Mouse (Mus musculus): ENCODE measurements around the gene Hbs1l.

DNA sequence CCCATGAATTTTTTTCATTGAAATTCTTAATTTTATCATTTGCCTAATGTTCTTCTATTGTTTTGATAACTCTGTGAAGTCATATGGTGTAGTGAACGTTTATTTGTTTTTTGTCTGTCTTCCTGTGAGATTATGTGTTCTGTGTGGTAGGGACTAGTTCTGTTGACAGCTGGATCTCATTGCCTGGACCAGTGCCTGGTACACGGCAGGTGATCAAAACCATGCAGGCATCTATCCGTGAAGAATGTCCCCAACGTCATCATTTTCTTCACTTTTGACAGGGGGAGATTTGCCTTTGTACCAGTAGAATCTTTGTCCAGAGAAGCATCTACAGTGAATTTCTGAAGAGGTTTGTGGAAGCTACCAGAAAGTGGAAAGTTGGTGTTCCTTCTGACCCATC is 95.5 kb downstream of the Hbs1l start:
- TF ChIP-seq CTCF (IDR thresholded peaks at IDR 0.05; ENCODE audit: low read depth, low read length) (no peak), POLR2A (IDR thresholded peaks at IDR 0.05; ENCODE audit: extremely low read depth, insufficient read depth, low read length) (no peak)

Data from liver, adult 2 months (tissue).